Mouse (Mus musculus) heart, embryonic 14.5 days (tissue): ENCODE measurements around the gene Cdhr3. TPM values are rescaled to one million over a fixed set of nuclear protein-coding genes. Genes with fewer than 3 reads are reported as not detected.

Experiments used
- ATAC-seq: fragments of 200-750 bp; cut with Nextera tagmentation; 2 replicates; pipeline ENCODE4 v1.8.0; 2017; ENCODE audit warnings: low read depth, moderate TSS enrichment; ENCODE audit not compliant: insufficient number of reproducible peaks, insufficient read depth, low FRiP score
- H3K27ac ChIP-seq, 2 experiments: fragments of 200-500 bp in 1 of 2; fragments of 300-500 bp in 1 of 2; sonication (generic) in 1 of 2; replicated peaks in 1 of 2; 2 replicates each; pipeline ENCODE4 v1.5.1; 2012 to 2014; ENCODE audit warnings: low read depth in 2 of 2, low read length in 2 of 2, control low read depth in 1 of 2, mild to moderate bottlenecking in 1 of 2, mixed read lengths in 1 of 2; ENCODE audit not compliant: control insufficient read depth in 1 of 2, insufficient read depth in 1 of 2
- H3K27me3 ChIP-seq: fragments of 300-500 bp; sonication (generic); 2 replicates; pipeline ENCODE4 v1.6.1; 2014; ENCODE audit warnings: mild to moderate bottlenecking, low read length, control low read depth; ENCODE audit not compliant: control insufficient read depth, insufficient read depth
- H3K36me3 ChIP-seq: fragments of 300-500 bp; sonication (generic); 2 replicates; pipeline ENCODE4 v1.6.1; 2014; ENCODE audit warnings: mild to moderate bottlenecking, control low read depth, low read length, mixed read lengths; ENCODE audit not compliant: control insufficient read depth, insufficient read depth
- H3K4me1 ChIP-seq, 2 experiments: fragments of 200-500 bp in 1 of 2; fragments of 300-500 bp in 1 of 2; sonication (generic) in 1 of 2; 2 replicates each; pipeline ENCODE4 v1.6.1; 2012 to 2014; ENCODE audit warnings: low read length in 2 of 2, control low read depth in 1 of 2, mixed read lengths in 1 of 2; ENCODE audit not compliant: control insufficient read depth in 2 of 2, insufficient read depth in 2 of 2
- H3K4me2 ChIP-seq: fragments of 300-500 bp; sonication (generic); 2 replicates; pipeline ENCODE4 v1.6.1; 2014; ENCODE audit warnings: mild to moderate bottlenecking, low read length
- H3K4me3 ChIP-seq, 2 experiments: fragments of 200-500 bp in 1 of 2; fragments of 300-500 bp in 1 of 2; sonication (generic) in 1 of 2; 2 replicates each; pipeline ENCODE4 v1.5.1; 2012 to 2014; ENCODE audit warnings: low read length in 2 of 2, mild to moderate bottlenecking in 2 of 2, control low read depth in 1 of 2, low read depth in 1 of 2, moderate library complexity in 1 of 2; ENCODE audit not compliant: control insufficient read depth in 1 of 2, insufficient read depth in 1 of 2
- H3K9ac ChIP-seq: fragments of 300-500 bp; sonication (generic); 2 replicates; pipeline ENCODE4 v1.6.1; 2014; ENCODE audit warnings: mild to moderate bottlenecking, low read length
- H3K9me3 ChIP-seq: fragments of 300-500 bp; sonication (generic); 2 replicates; pipeline ENCODE4 v1.6.1; 2016; ENCODE audit warnings: low read length, control low read depth; ENCODE audit not compliant: control insufficient read depth
- WGBS: fragments of 180-500 bp; shearing (Covaris S2); extraction: QIAGEN DNeasy Blood & Tissue Kit; methylation state at CpG from one replicate; pipeline ENCODE4 v1.1.7; 2014; 5-methylcytosine and 5-hydroxymethylcytosine counted together
- polyA plus RNA-seq: library from polyadenylated mRNA; unstranded; fragments of >200 nt; fragmentation: Nextera tagmentation; extraction: Ambion mirVana; gene quantifications from 2 replicates; pipeline ENCODE4 v1.2.1, GENCODE M21; 2014

Cdhr3 gene
- polyA plus RNA-seq, 1 experiment from 2014 or later = 0.16 TPM

DNA sequence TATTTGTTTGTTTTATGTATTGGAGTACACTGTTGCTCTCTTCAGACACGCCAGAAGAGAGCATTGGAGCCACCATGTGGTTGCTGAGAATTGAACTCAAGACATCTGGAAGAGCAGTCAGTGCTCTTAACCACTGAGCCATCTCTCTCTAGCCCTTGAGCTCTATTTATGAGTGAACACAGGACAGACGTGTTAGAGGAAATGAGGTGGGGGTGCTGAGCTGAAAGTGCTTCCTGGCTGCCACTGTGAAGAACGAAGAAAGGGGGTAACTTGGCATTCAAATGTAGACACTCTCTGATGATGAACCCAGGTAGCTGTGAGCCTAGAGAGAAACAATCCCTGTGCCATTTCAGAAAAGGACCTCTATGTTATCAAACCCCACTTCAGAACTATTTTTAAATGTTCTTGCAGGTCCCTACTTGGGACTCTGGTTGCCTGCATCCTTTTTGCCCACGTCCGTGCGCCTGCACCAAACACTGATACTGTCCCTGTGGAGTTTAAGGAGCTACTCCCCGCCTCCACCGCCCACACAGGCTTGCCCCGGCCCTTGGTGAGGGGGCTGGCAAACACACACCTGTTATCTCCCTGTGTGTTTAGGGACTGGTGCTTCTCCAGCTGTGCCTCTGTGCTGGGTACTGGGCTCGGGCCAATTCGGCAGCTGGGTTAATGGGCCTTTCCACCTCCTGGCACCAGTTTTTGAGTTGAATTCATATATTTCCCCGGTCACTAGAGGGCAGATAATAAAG is 58.2 kb downstream of the Cdhr3 start:
- no peak overlapping the region for H3K9ac ChIP-seq
- no peaks in the 10 kb centered on the region for H3K9me3 ChIP-seq
- H3K36me3 ChIP-seq = no peaks in the 10 kb centered on the region
- H3K27ac ChIP-seq = peak overlapping the region in 1 of 2 experiments; percentile 44; a peak in 2 of 4 replicates
- peaks cover 19 to 24% of the 10 kb centered on the region in 2 experiments for H3K4me1 ChIP-seq
- H3K4me3 ChIP-seq = no peak overlapping the region
- peak; percentile 54; the same call in 1 of the 2 replicates for ATAC-seq
- peak overlapping the region; percentile 56 for H3K4me2 ChIP-seq
- H3K27me3 ChIP-seq = 0 out of 2 replicates have a peak, but pooled peaks cover 3% of the 10 kb centered on the region
- 31% methylated on average over 12 of the region's 12 CpGs for WGBS

GRCm38 (mm10) chr12:33033221-33033620 is 59.5 kb downstream of the Cdhr3 start:
- H3K27ac ChIP-seq = no peak overlapping the region
- no peak overlapping the region for H3K9ac ChIP-seq
- no peaks in the 10 kb centered on the region for H3K9me3 ChIP-seq
- no peak overlapping the region for H3K4me3 ChIP-seq
- H3K4me1 ChIP-seq = peaks cover 20 to 25% of the 10 kb centered on the region in 2 experiments
- WGBS = 72% methylated on average over 6 of the region's 6 CpGs
- H3K4me2 ChIP-seq = no peak overlapping the region
- ATAC-seq = no peak
- 0 out of 2 replicates have a peak, but pooled peaks cover 3% of the 10 kb centered on the region for H3K27me3 ChIP-seq
- H3K36me3 ChIP-seq = no peaks in the 10 kb centered on the region

DNA sequence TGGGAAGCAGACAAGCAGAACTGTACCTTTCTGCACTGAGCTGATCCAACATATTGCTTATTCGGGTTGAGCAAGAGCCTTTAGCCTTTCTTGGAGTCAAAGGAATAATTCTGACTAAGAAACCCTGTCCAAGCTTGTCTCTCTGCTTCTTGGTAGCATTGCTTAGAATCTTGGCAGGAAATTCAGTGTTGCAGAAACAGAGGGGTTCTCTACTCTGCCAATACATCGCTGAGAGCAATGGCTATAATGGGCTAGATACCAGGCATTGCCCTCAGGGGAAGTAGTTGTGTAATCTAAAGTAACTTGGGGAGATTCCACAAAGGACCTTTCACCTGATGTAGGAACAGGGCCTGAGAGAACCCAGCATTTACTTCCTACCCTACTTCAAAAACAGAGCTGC is 62.1 kb downstream of the Cdhr3 start:
- Histone ChIP-seq H3K9ac (no peak overlapping the region), H3K9me3 (no peaks in the 10 kb centered on the region), H3K27me3 (0 out of 2 replicates have a peak, but pooled peaks cover 3% of the 10 kb centered on the region), H3K36me3 (no peaks in the 10 kb centered on the region), H3K4me2 (no peak overlapping the region), H3K27ac (no peak overlapping the region), H3K4me3 (no peak overlapping the region), H3K4me1 (peaks cover 20 to 28% of the 10 kb centered on the region in 2 experiments)
- WGBS = 84% methylated on average over 2 of the region's 2 CpGs
- no peak for ATAC-seq

DNA sequence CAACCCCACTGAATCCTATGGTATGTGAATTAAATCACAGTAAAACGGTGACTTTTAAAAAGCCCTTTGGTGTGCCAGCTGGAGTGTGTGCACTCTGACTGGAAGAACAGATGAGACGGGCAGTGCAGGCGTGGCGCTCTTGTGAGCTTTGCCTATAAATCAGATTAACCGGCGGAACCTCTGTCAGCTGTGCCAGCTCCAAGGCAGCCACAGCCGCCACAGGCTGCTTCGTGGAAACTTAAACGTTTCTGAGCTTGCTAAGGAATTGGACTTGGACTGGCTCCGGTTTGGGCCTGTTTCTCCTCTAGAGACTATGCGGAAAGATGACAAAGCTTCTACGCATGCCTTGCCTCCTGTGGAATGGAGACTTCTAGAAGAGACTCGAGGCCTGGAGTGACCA is 62.6 kb downstream of the Cdhr3 start:
- Histone ChIP-seq H3K36me3 (no peaks in the 10 kb centered on the region), H3K9me3 (no peaks in the 10 kb centered on the region), H3K4me3 (no peak overlapping the region), H3K4me2 (no peak overlapping the region), H3K4me1 (peaks cover 16 to 23% of the 10 kb centered on the region in 2 experiments), H3K27me3 (0 out of 2 replicates have a peak, but pooled peaks cover 3% of the 10 kb centered on the region), H3K27ac (no peak overlapping the region), H3K9ac (no peak overlapping the region)
- no peak for ATAC-seq
- WGBS = 86% methylated on average over 13 of the region's 13 CpGs

- no peak overlapping the region for H3K27ac ChIP-seq
- H3K36me3 ChIP-seq = no peaks in the 10 kb centered on the region
- peaks cover 9 to 11% of the 10 kb centered on the region in 2 experiments; a peak in 3 of 4 replicates for H3K4me1 ChIP-seq
- H3K27me3 ChIP-seq = 0 out of 2 replicates have a peak, but pooled peaks cover 3% of the 10 kb centered on the region
- WGBS = 43% methylated on average over 13 of the region's 13 CpGs
- no peaks in the 10 kb centered on the region for H3K9me3 ChIP-seq
- no peak overlapping the region for H3K4me3 ChIP-seq
- no peak for ATAC-seq
- H3K4me2 ChIP-seq = no peak overlapping the region
- H3K9ac ChIP-seq = no peak overlapping the region
Observed at GRCm38 (mm10) chr12:33028708-33029107, 64.0 kb downstream of the Cdhr3 start.

DNA sequence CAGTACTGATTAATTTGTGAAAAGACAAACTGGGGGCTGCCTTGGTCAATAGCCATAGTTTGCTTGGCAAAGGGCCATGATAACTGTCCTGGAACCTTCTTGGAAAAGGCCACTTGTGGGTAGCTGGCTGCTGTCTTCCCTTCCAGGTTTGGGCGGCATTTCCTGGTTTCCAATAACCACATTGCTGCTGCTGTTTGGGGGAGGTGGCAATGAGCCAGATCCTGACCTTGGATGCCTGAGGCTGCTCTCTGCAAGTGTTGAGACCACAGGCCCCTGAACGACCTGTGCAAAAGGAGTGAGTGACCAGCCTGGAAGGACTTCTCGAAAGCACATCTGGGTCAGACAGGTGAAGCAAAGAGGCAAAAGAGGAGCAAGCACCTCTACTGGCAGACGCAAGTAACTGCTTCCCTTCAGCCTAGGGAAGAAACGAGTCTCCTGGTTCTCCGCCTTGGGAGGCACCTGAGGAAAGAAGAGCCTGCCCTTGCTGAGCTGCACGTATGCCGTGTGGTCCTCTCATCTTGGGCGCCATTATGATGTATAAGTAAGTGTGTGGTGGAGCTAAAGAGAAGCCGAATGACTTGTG is 64.5 kb downstream of the Cdhr3 start:
- 50% methylated on average over 10 of the region's 10 CpGs for WGBS

DNA sequence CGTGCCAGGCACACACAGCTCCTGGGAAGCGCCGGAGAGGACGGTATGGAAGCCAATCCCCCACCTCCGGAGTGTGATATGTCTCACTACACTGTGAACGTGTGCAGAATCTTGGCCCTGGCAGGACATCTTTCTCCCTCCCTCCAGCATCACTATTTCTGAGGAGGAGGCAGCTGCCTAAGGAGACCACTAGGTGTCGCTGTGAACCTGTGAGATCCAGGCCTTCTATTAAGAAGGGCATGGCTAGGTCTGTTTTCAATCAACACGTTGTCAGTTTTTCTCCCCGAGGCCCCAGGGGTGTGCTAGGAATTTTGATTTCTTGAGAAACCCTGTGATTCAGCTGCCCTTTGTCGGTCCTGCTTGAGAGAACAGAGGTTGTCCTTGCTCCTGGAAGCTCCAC is 65.6 kb downstream of the Cdhr3 start:
- no peak overlapping the region for H3K4me3 ChIP-seq
- ATAC-seq = peak; percentile 54; the same call in 1 of the 2 replicates
- no peaks in the 10 kb centered on the region for H3K36me3 ChIP-seq
- H3K27me3 ChIP-seq = 0 out of 2 replicates have a peak, but pooled peaks cover 3% of the 10 kb centered on the region
- 0 out of 2 replicates have a peak overlapping the region, but pooled peaks have one; percentile 38 for H3K9ac ChIP-seq
- H3K4me2 ChIP-seq = peak overlapping the region; percentile 59
- H3K9me3 ChIP-seq = no peaks in the 10 kb centered on the region
- WGBS = 2% methylated on average over 10 of the region's 10 CpGs
- H3K4me1 ChIP-seq = peaks cover 9 to 11% of the 10 kb centered on the region in 2 experiments; a peak in 3 of 4 replicates
- no peak overlapping the region for H3K27ac ChIP-seq

More for the DNA sequence above, 64.5 kb downstream of the Cdhr3 start:
- Histone ChIP-seq H3K9me3 (no peaks in the 10 kb centered on the region), H3K27me3 (0 out of 2 replicates have a peak, but pooled peaks cover 3% of the 10 kb centered on the region), H3K9ac (no peak overlapping the region), H3K4me2 (no peak overlapping the region), H3K4me3 (no peak overlapping the region), H3K4me1 (peaks cover 9 to 11% of the 10 kb centered on the region in 2 experiments; a peak in 3 of 4 replicates), H3K27ac (no peak overlapping the region), H3K36me3 (no peaks in the 10 kb centered on the region)
- ATAC-seq = no peak
